Mouse (Mus musculus): ENCODE measurements around the gene Cpeb3.
"Not testable (repeated sequence)": the region's sequence is repeated elsewhere in the genome, so short reads cannot be mapped to it uniquely, and the experiment has no call there.

Cpeb3 gene

GRCm38 (mm10) chr19:37145846-37146245, 62.6 kb downstream of the Cpeb3 start:
- no peak for DNase-seq (ENCODE audit: low spot score in 2 of 2)

- no peak for DNase-seq (ENCODE audit: low spot score in 2 of 2)
Measured at GRCm38 (mm10) chr19:37145401-37145800, 63.0 kb downstream of the Cpeb3 start.

GRCm38 (mm10) chr19:37141623-37142022, 66.8 kb downstream of the Cpeb3 start:
- DNase-seq (ENCODE audit: low spot score in 2 of 2): no peak

- no peak for DNase-seq (ENCODE audit: low spot score in 2 of 2)
Measured at GRCm38 (mm10) chr19:37137133-37137532, 71.3 kb downstream of the Cpeb3 start.

GRCm38 (mm10) chr19:37135459-37135858, 72.9 kb downstream of the Cpeb3 start:
- not testable (repeated sequence) for DNase-seq (ENCODE audit: low spot score in 2 of 2)

GRCm38 (mm10) chr19:37133666-37134065, 74.7 kb downstream of the Cpeb3 start:
- no peak for DNase-seq (ENCODE audit: low spot score in 2 of 2)

- DNase-seq (ENCODE audit: low spot score in 2 of 2): no peak
Measured at GRCm38 (mm10) chr19:37131660-37132059, 76.7 kb downstream of the Cpeb3 start.

- no peak for DNase-seq (ENCODE audit: low spot score in 2 of 2)
Measured at GRCm38 (mm10) chr19:37128461-37128860, 79.9 kb downstream of the Cpeb3 start.

GRCm38 (mm10) chr19:37127018-37127567, 81.3 kb downstream of the Cpeb3 start:
- DNase-seq (ENCODE audit: low spot score in 2 of 2): no peak

- no peak for DNase-seq (ENCODE audit: low spot score in 2 of 2)
Measured at GRCm38 (mm10) chr19:37124961-37125360, 83.4 kb downstream of the Cpeb3 start.

GRCm38 (mm10) chr19:37119281-37119680, 89.1 kb downstream of the Cpeb3 start:
- DNase-seq (ENCODE audit: low spot score in 2 of 2): no peak

- no peak for DNase-seq (ENCODE audit: low spot score in 2 of 2)
Measured at GRCm38 (mm10) chr19:37115824-37116223, 92.6 kb downstream of the Cpeb3 start.

GRCm38 (mm10) chr19:37115374-37115773, 93.0 kb downstream of the Cpeb3 start:
- DNase-seq (ENCODE audit: low spot score in 2 of 2): no peak

- no peak for DNase-seq (ENCODE audit: low spot score in 2 of 2)
Measured at GRCm38 (mm10) chr19:37111831-37112230, 96.6 kb downstream of the Cpeb3 start.

- no peak for DNase-seq (ENCODE audit: low spot score in 2 of 2)
Measured at GRCm38 (mm10) chr19:37110494-37110893, 97.9 kb downstream of the Cpeb3 start.

- no peak for DNase-seq (ENCODE audit: low spot score in 2 of 2)
Measured at GRCm38 (mm10) chr19:37109853-37110252, 98.5 kb downstream of the Cpeb3 start.

- DNase-seq (ENCODE audit: low spot score in 2 of 2): no peak
Measured at GRCm38 (mm10) chr19:37100689-37101088, 107.7 kb downstream of the Cpeb3 start.

- DNase-seq (ENCODE audit: low spot score in 2 of 2): no peak
Measured at GRCm38 (mm10) chr19:37095666-37096330, 112.6 kb downstream of the Cpeb3 start.

GRCm38 (mm10) chr19:37093181-37093580, 115.2 kb downstream of the Cpeb3 start:
- DNase-seq (ENCODE audit: low spot score in 2 of 2): no peak

- DNase-seq (ENCODE audit: low spot score in 2 of 2): no peak
Measured at GRCm38 (mm10) chr19:37090146-37091061, 118.0 kb downstream of the Cpeb3 start.

- DNase-seq (ENCODE audit: low spot score in 2 of 2): no peak
Measured at GRCm38 (mm10) chr19:37088043-37088748, 120.2 kb downstream of the Cpeb3 start.

- no peak for DNase-seq (ENCODE audit: low spot score in 2 of 2)
Measured at GRCm38 (mm10) chr19:37084546-37084945, 123.9 kb downstream of the Cpeb3 start.

Data from right cerebral cortex, postnatal 36 days (tissue).